Mouse (Mus musculus): ENCODE data around the gene Ssxb9. TPM values are rescaled to one million over a fixed set of nuclear protein-coding genes. Genes with fewer than 3 reads are reported as not detected.

Ssxb9 gene
- not detected in 2 replicates for polyA plus RNA-seq (2012; rRNA removed)

DNA sequence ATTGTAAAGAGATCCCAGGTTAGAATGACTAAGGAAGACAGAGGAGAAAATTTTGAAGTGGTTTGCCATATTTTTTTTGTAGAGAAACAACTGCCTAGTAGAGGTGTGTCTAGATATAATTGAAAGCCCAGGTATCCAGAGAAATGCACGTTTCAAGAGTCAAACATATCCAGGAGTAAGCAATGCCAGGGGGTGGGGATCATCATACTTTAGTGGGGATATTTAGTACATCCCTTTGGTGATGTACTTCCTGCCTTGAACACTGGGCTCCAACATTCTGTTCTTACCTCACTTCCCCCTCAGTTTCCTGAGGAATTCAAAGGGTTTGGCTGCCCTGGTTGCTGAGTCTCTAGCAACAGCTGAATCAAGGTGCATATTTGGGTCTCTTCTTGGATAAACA is at the start of gene Ssxb9:
Gene Ssxb9, plus strand, starts transcription at position 301 of the 400 bp plus-strand sequence.

DNA sequence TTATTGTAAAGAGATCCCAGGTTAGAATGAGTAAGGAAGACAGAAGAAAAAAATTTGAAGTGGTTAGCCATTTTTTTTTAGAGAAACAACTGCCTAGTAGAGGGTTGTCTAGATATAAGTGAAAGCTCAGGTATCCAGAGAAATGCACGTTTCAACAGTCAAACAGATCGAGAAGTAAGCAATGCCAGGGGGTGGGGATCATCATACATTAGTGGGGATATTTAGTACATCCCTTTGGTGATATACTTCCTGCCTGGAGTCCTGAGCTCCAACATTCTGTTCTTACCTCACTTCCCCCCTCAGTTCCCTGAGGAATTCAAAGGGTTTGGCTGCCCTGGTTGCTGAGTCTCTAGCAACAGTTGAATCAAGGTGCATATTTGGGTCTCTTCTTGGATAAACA is 39.7 kb upstream of the Ssxb9 start, which contains the start of gene Ssxb10:
Gene Ssxb10, plus strand, starts transcription at position 301 of the 400 bp plus-strand sequence.

DNA sequence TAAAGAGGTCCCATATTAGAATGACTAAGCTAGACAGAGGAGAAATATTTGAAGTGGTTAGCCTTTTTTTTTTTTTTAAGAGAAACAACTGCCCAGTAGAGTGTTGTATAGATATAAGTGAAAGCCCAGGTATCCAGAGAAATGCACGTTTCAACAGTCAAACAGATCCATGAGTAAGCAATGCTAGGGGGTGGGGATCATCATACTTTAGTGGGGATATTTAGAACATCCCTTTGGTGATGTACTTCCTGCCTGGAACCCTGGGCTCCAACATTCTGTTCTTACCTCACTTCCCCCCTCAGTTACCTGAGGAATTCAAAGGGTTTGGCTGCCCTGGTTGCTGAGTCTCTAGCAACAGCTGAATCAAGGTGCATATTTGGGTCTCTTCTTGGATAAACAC is 46.2 kb downstream of the Ssxb9 start, which contains the start of gene Ssxb1:
Gene Ssxb1, plus strand, starts transcription at position 301 of the 400 bp plus-strand sequence.

Other genes with a start within 250 kb of the Ssxb9 start
- gene Wdr13, start 234.1 kb upstream of the Ssxb9 start, polyA plus RNA-seq (2012; rRNA removed), result 146 and 200 TPM in 2 replicates
- gene Rbm3, start 221.1 kb upstream of the Ssxb9 start, polyA plus RNA-seq (2012; rRNA removed), result 41.9 and 42.6 TPM in 2 replicates
- 15.6 and 16.3 TPM in 2 replicates for gene Tbc1d25, start 190.8 kb upstream of the Ssxb9 start, polyA plus RNA-seq (2012; rRNA removed)
- 183 and 188 TPM in 2 replicates for gene Ebp, start 173.5 kb upstream of the Ssxb9 start, polyA plus RNA-seq (2012; rRNA removed)
- gene Porcn, start 160.5 kb upstream of the Ssxb9 start, polyA plus RNA-seq (2012; rRNA removed), result 16.7 and 21.7 TPM in 2 replicates
- gene Ftsj1, start 114.6 kb upstream of the Ssxb9 start, polyA plus RNA-seq (2012; rRNA removed), result 23.8 and 24.9 TPM in 2 replicates
- gene Slc38a5, start 95.8 kb upstream of the Ssxb9 start, polyA plus RNA-seq (2012; rRNA removed), result 0.57 and 3.1 TPM in 2 replicates
- not detected in 2 replicates for gene Ssxb10, start 39.6 kb upstream of the Ssxb9 start, polyA plus RNA-seq (2012; rRNA removed)
- gene Ssxb1, start 46.3 kb downstream of the Ssxb9 start, polyA plus RNA-seq (2012; rRNA removed), result not detected in 2 replicates
- gene Ssxb2, start 94.7 kb downstream of the Ssxb9 start, polyA plus RNA-seq (2012; rRNA removed), result not detected in 2 replicates
- gene Gm14459, start 158.0 kb downstream of the Ssxb9 start, polyA plus RNA-seq (2012; rRNA removed), result not detected in 2 replicates
- gene Ssxb6, start 181.3 kb downstream of the Ssxb9 start, polyA plus RNA-seq (2012; rRNA removed), result not detected in 2 replicates
- not detected in 2 replicates for gene Ssxb3, start 224.8 kb downstream of the Ssxb9 start, polyA plus RNA-seq (2012; rRNA removed)